Mouse (Mus musculus): ENCODE measurements around the gene Dgke.

GRCm38 (mm10) chr11:89039325-89039724, 27.3 kb downstream of the Dgke start:
- TF ChIP-seq ZNF384 (IDR thresholded peaks at IDR 0.05; ENCODE audit: low read depth, low read length) (no peak), MAFK (IDR thresholded peaks at IDR 0.05; ENCODE audit: insufficient read depth, low read depth, low read length) (no peak)

Data from ES-E14 (cell line).